Mouse (Mus musculus) liver, postnatal 0 days (tissue): ENCODE measurements around the gene Kmt2b. TPM values are rescaled to one million over a fixed set of nuclear protein-coding genes. Genes with fewer than 3 reads are reported as not detected.

Experiments
- ATAC-seq: fragments of 200-750 bp; cut with Nextera tagmentation; 2 replicates; pipeline ENCODE4 v1.8.0; 2017; ENCODE audit warnings: mild to moderate bottlenecking, moderate library complexity
- DNase-seq: peaks from one replicate; pipeline ENCODE4 v3.0.0-alpha.2; 2016
- H3K27ac ChIP-seq: fragments of 300-500 bp; sonication (generic); 2 replicates; pipeline ENCODE4 v1.5.1; 2014; ENCODE audit warnings: antibody characterized with exemption, moderate library complexity, mild to moderate bottlenecking, low read depth
- H3K27me3 ChIP-seq: fragments of 300-500 bp; sonication (generic); 2 replicates; pipeline ENCODE4 v1.6.1; 2014; ENCODE audit warnings: low read length, control low read depth, mixed read lengths; ENCODE audit not compliant: insufficient read depth
- H3K36me3 ChIP-seq: fragments of 300-500 bp; sonication (generic); replicated peaks from 2 replicates; pipeline ENCODE4 v1.6.1; 2014; ENCODE audit warnings: mild to moderate bottlenecking, control low read depth, low read length, moderate library complexity, mixed read lengths; ENCODE audit not compliant: insufficient read depth
- H3K4me1 ChIP-seq: fragments of 300-500 bp; sonication (generic); 2 replicates; pipeline ENCODE4 v1.6.1; 2014; ENCODE audit warnings: antibody characterized with exemption, mild to moderate bottlenecking, control low read depth; ENCODE audit not compliant: insufficient read depth
- H3K4me2 ChIP-seq: fragments of 300-500 bp; sonication (generic); 2 replicates; pipeline ENCODE4 v1.6.1; 2014; ENCODE audit warnings: low read depth, mild to moderate bottlenecking, low read length, moderate library complexity, mixed read lengths
- H3K4me3 ChIP-seq: fragments of 300-500 bp; sonication (generic); 2 replicates; pipeline ENCODE4 v1.5.1; 2014; ENCODE audit warnings: low read depth, low read length
- H3K9ac ChIP-seq: fragments of 300-500 bp; sonication (generic); replicated peaks from 2 replicates; pipeline ENCODE4 v1.6.1; 2014; ENCODE audit warnings: mild to moderate bottlenecking, moderate library complexity
- H3K9me3 ChIP-seq: fragments of 300-500 bp; sonication (generic); 2 replicates; pipeline ENCODE4 v1.6.1; 2016; ENCODE audit warnings: mild to moderate bottlenecking, control low read depth, low read length, mixed read lengths
- CTCF ChIP-seq: sonication (generic); IDR thresholded peaks from 2 replicates; pipeline ENCODE4 v1.5.1; 2016; ENCODE audit warnings: antibody characterized with exemption, low read depth
- EP300 ChIP-seq: IDR thresholded peaks from 2 replicates; pipeline ENCODE4 v1.6.1; 2016; ENCODE audit warnings: antibody characterized with exemption, low read depth, mild to moderate bottlenecking
- WGBS: fragments of 180-500 bp; shearing (Covaris S2); extraction: QIAGEN DNeasy Blood & Tissue Kit; methylation state at CpG from one replicate; pipeline ENCODE4 v1.1.7; 2014; ENCODE audit not compliant: insufficient replicate concordance; 5-methylcytosine and 5-hydroxymethylcytosine counted together
- polyA plus RNA-seq: library from polyadenylated mRNA; unstranded; fragments of >200 nt; fragmentation: Nextera tagmentation; extraction: Ambion mirVana; gene quantifications from 2 replicates; pipeline ENCODE4 v1.2.1, GENCODE M21; 2015

The Kmt2b gene
- polyA plus RNA-seq, 1 experiment from 2014 or later = 3.1 TPM

DNA sequence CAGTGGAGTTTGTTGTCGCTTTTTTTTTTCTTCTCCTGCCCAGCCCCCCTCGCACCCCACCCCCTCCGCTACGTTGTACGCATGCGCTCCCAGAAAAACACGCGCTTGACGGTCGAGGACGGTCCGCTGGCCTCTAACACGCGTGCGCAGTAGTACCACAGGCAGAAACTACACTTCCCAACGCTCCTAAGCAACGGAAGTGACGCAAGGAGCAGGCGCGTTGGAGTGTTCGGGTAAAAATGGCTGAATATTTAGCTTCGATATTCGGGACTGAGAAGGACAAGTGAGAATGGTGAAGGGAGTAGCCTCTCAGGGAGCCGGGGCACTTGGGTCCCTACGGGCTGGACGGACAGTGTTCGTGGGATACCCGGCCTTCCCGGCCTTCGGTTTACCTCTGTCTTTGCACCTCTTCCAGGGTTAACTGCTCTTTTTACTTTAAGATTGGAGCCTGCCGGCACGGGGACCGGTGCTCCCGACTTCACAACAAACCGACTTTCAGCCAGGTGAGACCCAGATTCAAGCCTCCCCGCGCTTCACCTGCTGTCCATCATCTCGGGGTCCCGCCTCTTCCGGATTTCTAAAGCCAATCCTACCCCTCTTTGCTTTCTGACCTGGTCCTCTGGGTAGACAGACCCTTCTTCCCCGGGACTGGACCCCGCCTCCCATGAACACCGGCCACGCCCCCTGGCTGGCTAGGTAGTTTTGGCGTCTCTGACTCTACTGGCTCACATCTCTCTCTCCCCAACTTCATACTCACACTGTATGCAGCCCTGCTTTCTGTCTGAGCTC lies 25.2 kb downstream of the Kmt2b start, which contains the start of the genes U2af1l4, Gm49396 and Psenen:
TSS of gene U2af1l4 (plus strand) at position 185 of the 789 bp plus-strand sequence.
TSS of gene Gm49396 (plus strand) at position 228 of the 789 bp plus-strand sequence.
TSS of gene Psenen (minus strand) at position 511 of the 789 bp plus-strand sequence.
- Histone ChIP-seq H3K4me2 (peak within 1 kb of the TSS; percentile 93), H3K4me3 (peak within 1 kb of the TSS; percentile 73), H3K9ac (peak within 1 kb of the TSS; percentile 76), H3K36me3 (peaks cover 27% of the 10 kb centered on the region), H3K4me1 (peaks cover 20% of the 10 kb centered on the region), H3K9me3 (no peaks in the 10 kb centered on the region), H3K27me3 (no peaks in the 10 kb centered on the region), H3K27ac (peak within 1 kb of the TSS; percentile 95)
- ATAC-seq (peak; percentile 85), DNase-seq (peak; percentile 95)
- under 1% methylated on average over 45 of the region's 45 CpGs for WGBS
- TF ChIP-seq CTCF (no peak), EP300 (no peak)

DNA sequence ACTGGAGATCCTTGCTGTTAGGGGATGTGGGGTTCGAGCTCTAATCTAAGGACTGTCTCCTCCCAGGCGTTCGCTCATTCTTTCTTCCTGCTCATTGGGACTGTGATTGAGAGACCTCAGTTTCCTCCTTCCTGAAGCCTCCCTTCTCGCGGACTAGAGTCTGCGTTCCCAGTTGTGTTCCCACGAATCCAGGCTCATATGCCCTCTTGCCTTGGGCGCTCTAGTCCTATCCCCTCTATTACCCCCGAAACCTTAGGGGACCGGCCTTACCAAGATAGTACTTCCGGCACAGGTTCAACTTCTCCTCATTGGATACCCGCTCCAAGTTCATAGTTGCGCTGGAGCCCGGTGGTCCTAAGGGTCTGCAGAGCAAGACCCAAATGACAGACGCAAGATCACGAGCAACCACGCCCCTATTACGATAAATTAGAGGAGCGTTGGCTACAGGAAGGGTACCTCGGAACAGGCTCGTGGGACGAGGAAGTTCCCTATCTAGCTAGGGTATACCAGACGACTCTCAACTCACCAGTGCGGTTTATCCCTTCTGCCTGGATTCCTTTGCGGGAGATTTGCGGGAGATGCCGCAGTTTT lies 25.9 kb downstream of the Kmt2b start:
- TF ChIP-seq EP300 (no peak), CTCF (no peak)
- ATAC-seq (no peak), DNase-seq (no peak)
- Histone ChIP-seq H3K9ac (peak overlapping the region; percentile 76), H3K4me2 (peak overlapping the region; percentile 93), H3K9me3 (no peaks in the 10 kb centered on the region), H3K27me3 (no peaks in the 10 kb centered on the region), H3K27ac (peak overlapping the region; percentile 65), H3K4me3 (peak overlapping the region; percentile 73), H3K4me1 (peaks cover 24% of the 10 kb centered on the region), H3K36me3 (peaks cover 23% of the 10 kb centered on the region)
- WGBS = under 1% methylated on average over 27 of the region's 27 CpGs

DNA sequence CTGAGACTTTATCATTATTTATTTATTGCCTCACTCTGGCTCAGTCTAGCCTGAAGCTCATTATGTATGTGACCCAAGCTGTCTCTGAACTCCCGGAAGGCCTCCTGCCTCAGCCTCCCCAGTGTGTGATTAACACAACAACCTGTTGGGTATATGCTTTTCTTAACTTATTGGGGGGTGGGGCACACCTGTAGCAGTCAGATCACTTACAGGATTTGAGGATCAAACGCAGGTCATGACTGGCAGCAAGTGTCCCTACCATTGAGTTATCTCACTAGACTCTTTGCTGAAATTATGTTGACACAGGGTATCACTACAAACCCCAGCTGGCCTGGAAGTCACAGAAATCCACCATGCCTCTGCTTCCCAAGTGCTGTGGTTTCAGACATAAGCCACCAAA lies 28.2 kb downstream of the Kmt2b start:
- no peak for ATAC-seq
- Histone ChIP-seq H3K9me3 (no peaks in the 10 kb centered on the region), H3K36me3 (peaks cover 20% of the 10 kb centered on the region), H3K27me3 (no peaks in the 10 kb centered on the region), H3K27ac (peak overlapping the region; percentile 55; the same call in 1 of the 2 replicates), H3K4me2 (peak overlapping the region; percentile 80; the same call in 1 of the 2 replicates), H3K4me1 (peaks cover 24% of the 10 kb centered on the region), H3K4me3 (no peak overlapping the region), H3K9ac (no peak overlapping the region)
- TF ChIP-seq CTCF = no peak
- no peak for TF ChIP-seq EP300
- no peak for DNase-seq
- 67% methylated on average over 2 of the region's 2 CpGs for WGBS

DNA sequence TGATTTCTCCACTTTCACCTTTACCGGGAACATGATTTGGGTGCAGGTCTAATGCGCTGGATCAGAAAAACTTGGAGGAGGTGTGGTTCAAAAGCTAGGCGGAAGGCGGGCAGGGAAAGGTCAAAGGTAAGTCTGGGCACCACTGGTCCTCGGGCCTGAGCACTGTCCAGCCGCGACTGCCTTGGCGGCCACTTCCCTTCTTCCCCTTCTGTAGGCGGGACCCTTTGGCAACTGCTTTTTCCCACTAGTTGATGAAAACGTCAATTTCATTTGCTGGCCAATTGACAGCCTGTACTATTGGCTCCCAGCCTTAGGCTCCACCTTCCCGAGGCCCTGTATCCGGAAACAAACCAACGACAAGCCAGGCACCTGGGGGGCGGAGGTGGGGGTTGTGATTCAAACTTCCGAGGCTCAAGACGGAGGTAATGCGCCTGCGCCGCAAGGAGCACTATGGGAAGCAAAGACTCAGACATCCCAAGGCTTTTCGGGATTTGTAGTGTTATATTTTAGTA lies 29.0 kb downstream of the Kmt2b start, which contains the start of gene Lin37:
TSS of gene Lin37 (minus strand) at position 396 of the 512 bp plus-strand sequence.
- Histone ChIP-seq H3K9me3 (no peaks in the 10 kb centered on the region), H3K4me3 (peak within 1 kb of the TSS; percentile 58), H3K9ac (peak within 1 kb of the TSS; percentile 60), H3K27ac (peak within 1 kb of the TSS; percentile 55), H3K27me3 (no peaks in the 10 kb centered on the region), H3K4me1 (peaks cover 24% of the 10 kb centered on the region), H3K4me2 (peak within 1 kb of the TSS; percentile 80), H3K36me3 (peaks cover 22% of the 10 kb centered on the region)
- under 1% methylated on average over 20 of the region's 20 CpGs for WGBS
- ATAC-seq = peak; percentile 80
- peak; percentile 92 for DNase-seq
- TF ChIP-seq CTCF (no peak), EP300 (no peak)

DNA sequence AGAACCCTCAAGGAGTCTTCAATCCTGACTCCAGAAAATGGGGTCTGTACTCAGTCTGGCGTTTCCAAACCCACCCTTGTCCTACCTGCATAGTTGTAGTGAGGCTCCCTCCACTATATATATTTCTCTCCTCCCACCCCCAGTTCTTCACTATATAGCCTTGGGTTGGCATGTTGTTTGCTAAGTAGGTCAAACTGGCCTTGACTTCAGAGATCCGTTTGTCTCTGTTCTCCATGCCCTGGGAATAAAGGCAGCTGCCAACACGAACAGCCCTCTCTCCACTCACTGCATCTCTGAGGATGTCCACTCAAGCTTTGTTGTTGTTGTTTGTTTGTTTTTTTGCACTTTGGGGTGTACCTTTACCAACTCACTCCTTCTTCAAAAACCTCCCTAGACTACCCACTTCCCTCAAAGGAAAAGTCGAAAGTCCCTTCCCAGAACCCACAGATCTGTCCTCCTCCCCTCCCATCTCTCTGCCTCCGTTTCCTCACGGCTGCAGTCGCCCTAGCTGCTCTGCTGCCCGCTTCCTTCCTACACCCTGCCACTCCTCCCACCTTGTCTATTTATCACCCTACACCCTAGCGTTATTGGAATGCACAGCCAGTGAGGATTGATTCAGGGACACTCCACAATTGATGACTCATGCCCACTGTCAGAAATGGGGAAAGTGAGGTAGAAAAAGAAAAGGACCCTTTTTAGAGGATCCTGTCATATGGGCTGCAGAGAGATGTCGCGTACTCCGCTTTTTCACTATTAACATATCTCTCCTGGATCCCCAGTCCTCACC lies 29.7 kb downstream of the Kmt2b start:
- TF ChIP-seq EP300 (no peak), CTCF (no peak)
- H3K4me1 ChIP-seq = peaks cover 20% of the 10 kb centered on the region
- no peaks in the 10 kb centered on the region for H3K27me3 ChIP-seq
- ATAC-seq = peak; percentile 18
- H3K36me3 ChIP-seq = peaks cover 22% of the 10 kb centered on the region
- no peak for DNase-seq
- peak overlapping the region; percentile 55 for H3K27ac ChIP-seq
- peak overlapping the region; percentile 58 for H3K4me3 ChIP-seq
- no peaks in the 10 kb centered on the region for H3K9me3 ChIP-seq
- 8% methylated on average over 12 of the region's 12 CpGs for WGBS
- peak overlapping the region; percentile 80 for H3K4me2 ChIP-seq
- H3K9ac ChIP-seq = peak overlapping the region; percentile 60
